Mouse (Mus musculus) C2C12 (cell line): Measurements from ENCODE around the gene Adam12.

ENCODE experiments used
- CTCF ChIP-seq: IDR thresholded peaks from one replicate; pipeline ENCODE4 v1.5.1; 2011; ENCODE audit not compliant: control insufficient read depth, insufficient read depth, insufficient read length
- FOSL1 ChIP-seq: IDR thresholded peaks from one replicate; pipeline ENCODE4 v1.8.0; 2011; ENCODE audit warnings: mild to moderate bottlenecking, low read length; ENCODE audit not compliant: poor library complexity, insufficient read depth, severe bottlenecking
- MAX ChIP-seq: IDR thresholded peaks from one replicate; pipeline ENCODE4 v1.6.1; 2011; ENCODE audit warnings: mild to moderate bottlenecking, control low read depth
- MYOD1 ChIP-seq: IDR thresholded peaks from one replicate; pipeline ENCODE4 v1.6.1; 2011; ENCODE audit warnings: low read depth; ENCODE audit not compliant: control insufficient read depth, insufficient read length
- MYOG ChIP-seq: IDR thresholded peaks from one replicate; pipeline ENCODE4 v1.6.1; 2011; ENCODE audit not compliant: control insufficient read depth, insufficient read length; ENCODE audit errors: extremely low read depth
- USF1 ChIP-seq: IDR thresholded peaks from one replicate; pipeline ENCODE4 v1.6.1; 2011; ENCODE audit warnings: low read depth, mild to moderate bottlenecking, control low read depth, moderate library complexity

GRCm38 (mm10) chr7:134028281-134028830 lies 203.6 kb downstream of the Adam12 start:
- TF ChIP-seq MYOD1 (no peak), MAX (no peak), FOSL1 (no peak), CTCF (no peak), MYOG (no peak), USF1 (no peak)
